Mouse (Mus musculus) cerebellum, adult 11 months (tissue): ENCODE measurements around the gene Nav3.

Source experiments
- DNase-seq: peaks from one replicate; pipeline ENCODE4 v3.0.0; 2022

The Nav3 gene

GRCm38 (mm10) chr10:110380792-110381191, 75.2 kb downstream of the Nav3 start:
- no peak for DNase-seq

- no peak for DNase-seq
Observed at GRCm38 (mm10) chr10:110372724-110373455, 83.1 kb downstream of the Nav3 start.

- DNase-seq = no peak
Observed at GRCm38 (mm10) chr10:110352148-110352547, 103.9 kb downstream of the Nav3 start.

GRCm38 (mm10) chr10:110330030-110330429, 126.0 kb downstream of the Nav3 start:
- no peak for DNase-seq

- DNase-seq = no peak
Observed at GRCm38 (mm10) chr10:110329629-110330028, 126.4 kb downstream of the Nav3 start.

DNA sequence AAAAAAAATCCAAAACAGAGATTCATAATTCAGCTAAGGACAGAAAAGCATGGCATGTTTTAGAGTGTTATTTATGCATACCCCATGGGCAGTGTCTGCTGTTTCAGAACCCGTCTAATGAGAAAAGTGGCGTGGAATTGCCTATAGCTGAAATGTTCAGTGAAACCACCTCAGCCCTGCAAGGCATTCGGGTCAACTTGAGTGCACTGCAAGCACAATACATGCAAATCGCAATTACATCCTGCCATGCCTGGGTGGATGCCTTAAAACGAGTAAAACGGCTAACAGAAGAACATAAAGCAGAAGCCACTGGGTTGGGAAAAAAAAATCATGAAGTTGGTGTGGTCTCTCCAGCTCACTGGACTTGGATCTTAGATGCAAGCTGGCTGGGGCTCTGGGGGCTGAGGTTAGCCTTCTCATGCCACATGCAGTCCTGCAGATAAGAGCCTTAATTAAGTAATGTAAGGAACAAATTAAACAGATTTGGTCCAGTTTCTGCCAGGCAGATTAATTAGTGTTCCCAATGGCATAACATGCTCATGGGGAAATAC, 133.8 kb downstream of the Nav3 start:
- no peak for DNase-seq

- DNase-seq = no peak
Observed at GRCm38 (mm10) chr10:110317275-110317674, 138.7 kb downstream of the Nav3 start.

GRCm38 (mm10) chr10:110314525-110314924, 141.5 kb downstream of the Nav3 start:
- DNase-seq = no peak

- DNase-seq = no peak
Observed at GRCm38 (mm10) chr10:110313959-110314358, 142.0 kb downstream of the Nav3 start.

DNA sequence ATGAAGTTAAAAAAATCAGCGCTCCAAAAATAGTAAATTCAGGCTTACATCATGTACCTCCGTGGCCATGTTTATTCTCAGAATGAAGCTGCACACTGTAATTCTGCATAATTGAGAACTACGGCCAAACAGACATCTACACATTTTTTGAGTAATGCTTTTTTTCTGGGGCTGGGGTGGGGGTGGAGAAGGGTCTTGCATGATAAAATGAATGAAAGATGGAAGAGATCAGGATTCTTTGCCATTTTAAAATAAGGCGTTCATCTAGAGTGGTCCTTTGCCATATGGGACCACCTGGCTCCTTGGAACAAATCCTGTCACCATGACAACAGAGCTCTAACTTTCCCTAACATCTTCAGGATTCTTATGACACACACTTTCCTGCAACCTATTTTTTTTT, 146.5 kb downstream of the Nav3 start:
- no peak for DNase-seq

- DNase-seq = peak; percentile 45
Observed at GRCm38 (mm10) chr10:110305609-110306008, 150.4 kb downstream of the Nav3 start.

DNA sequence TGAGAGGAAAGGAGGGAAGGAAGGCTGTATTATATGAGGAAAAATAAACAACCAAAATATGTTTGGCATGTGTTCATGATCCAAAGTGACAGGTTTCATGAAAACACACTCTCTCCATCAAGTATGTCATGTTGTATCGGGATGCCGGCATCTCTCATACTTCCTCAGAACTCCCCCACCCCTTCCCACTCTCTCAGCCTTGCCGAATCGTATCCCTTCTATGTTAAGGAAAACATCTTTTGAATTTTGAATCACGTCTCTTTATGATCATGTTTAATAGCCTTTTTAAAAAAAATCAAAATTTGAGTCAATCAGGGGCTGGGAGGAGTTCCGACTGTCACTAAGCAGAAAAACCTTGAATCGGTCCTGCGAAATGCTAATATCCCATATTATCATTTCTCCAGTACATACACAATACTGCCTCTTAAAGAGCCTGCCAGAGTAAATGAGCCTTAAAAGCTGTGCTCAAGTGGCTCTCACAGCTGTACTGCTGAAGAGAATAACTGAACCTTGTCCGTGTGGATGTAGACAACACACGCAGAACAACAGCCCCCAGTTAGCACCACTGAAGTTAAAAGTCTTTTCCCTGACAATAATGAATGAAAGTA, 165.9 kb downstream of the Nav3 start:
- no peak for DNase-seq

- DNase-seq = no peak
Observed at GRCm38 (mm10) chr10:110283879-110284278, 172.1 kb downstream of the Nav3 start.

DNA sequence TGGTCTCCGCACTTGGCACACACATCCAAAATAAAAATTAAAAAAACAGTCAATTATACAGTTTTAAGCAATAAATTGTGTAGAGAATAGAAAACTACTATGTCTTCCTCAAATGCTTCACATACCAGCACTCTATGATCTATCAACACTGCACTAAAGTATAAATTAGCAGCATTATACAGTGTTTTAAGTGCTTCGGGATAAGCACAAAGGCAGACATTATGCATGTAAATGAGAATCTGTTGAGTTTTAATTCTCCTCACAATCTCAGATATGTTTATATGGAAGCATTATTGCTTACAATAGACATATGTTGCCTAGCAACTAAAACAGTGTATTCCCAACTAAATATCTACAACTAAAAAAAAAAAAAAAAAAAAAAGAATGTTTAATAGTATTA, 183.2 kb downstream of the Nav3 start:
- DNase-seq = no peak

- DNase-seq = no peak
Observed at GRCm38 (mm10) chr10:110270561-110270960, 185.4 kb downstream of the Nav3 start.

- DNase-seq = no peak
Observed at GRCm38 (mm10) chr10:110242128-110242561, 213.9 kb downstream of the Nav3 start.

GRCm38 (mm10) chr10:110240667-110241066, 215.3 kb downstream of the Nav3 start:
- no peak for DNase-seq

DNA sequence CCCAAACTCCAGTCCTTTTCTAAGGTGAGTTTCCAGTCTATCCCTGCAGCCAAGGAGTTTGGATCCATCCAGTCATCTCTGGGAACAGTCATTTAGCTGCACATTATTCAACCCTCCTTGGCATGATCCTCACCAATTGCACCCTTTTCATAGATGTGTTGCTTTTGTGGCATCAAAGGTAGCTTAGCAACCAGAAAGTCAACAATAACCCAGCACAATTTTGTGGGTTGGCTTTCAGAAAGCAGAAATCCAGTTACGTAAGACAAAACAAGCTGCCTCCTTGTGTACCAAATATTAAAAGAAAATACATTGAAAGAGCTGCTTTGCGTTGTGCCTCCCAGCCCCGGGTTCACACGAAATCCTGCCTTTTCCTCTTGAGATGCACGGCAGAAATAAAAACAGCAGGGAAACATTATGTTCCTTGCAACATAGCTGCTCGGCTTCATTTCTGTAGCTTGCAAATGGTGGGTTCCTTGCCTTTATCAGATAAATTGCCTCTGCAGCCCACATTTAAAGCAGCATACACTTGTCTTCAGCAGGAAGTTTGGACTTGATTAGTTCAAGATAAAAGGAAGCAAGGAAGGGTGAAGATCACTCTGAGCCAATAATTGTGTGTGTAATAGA, 222.6 kb downstream of the Nav3 start:
- DNase-seq = no peak

DNA sequence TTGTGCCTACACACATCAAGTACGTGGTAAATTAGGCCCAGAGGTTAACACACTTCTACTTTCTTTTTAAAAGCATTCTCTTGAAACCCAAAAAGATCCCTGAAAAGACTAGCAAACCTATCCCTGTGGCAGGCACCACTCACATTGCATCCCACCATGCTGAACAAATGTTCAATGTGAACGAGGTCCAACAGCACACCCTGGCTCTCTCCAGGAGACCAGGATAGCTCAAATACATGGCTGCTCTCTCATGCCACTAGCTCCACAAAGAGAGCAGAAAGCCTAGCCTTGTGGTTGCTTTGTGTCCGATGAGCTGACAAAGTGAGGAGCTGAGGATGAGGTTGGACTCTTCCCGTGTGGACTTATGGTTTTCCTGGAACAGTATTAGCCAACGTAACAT, 249.6 kb downstream of the Nav3 start:
- peak; percentile 7 for DNase-seq

DNA sequence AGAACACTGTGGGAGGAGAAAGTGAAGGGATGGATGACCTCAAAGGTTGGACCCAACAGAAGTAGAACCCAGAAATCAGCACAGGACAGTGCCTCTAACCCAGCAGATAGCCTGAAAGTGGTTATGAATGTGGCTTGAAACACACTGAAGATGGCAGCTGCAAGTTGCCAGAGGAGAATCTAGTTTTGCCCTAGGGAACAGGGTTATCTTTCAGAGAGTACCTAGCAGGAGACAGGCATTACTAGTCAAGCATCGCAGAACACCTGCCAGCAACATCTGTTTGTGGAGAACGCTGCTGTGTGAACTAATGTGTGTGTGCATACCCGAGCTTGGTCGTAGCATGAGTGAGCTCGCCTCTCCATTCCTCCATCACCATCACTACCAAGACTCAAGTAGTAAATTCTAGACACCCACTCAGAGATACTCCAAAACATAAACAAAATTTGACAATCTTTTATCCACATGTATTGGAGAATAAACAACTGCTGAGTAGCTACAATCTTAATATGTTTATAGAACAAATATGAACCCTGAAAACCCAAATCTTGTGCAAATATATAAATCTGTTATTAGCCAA, 251.8 kb downstream of the Nav3 start:
- DNase-seq = peak; percentile 12

GRCm38 (mm10) chr10:110192881-110193280, 263.1 kb downstream of the Nav3 start:
- peak; percentile 20 for DNase-seq

DNA sequence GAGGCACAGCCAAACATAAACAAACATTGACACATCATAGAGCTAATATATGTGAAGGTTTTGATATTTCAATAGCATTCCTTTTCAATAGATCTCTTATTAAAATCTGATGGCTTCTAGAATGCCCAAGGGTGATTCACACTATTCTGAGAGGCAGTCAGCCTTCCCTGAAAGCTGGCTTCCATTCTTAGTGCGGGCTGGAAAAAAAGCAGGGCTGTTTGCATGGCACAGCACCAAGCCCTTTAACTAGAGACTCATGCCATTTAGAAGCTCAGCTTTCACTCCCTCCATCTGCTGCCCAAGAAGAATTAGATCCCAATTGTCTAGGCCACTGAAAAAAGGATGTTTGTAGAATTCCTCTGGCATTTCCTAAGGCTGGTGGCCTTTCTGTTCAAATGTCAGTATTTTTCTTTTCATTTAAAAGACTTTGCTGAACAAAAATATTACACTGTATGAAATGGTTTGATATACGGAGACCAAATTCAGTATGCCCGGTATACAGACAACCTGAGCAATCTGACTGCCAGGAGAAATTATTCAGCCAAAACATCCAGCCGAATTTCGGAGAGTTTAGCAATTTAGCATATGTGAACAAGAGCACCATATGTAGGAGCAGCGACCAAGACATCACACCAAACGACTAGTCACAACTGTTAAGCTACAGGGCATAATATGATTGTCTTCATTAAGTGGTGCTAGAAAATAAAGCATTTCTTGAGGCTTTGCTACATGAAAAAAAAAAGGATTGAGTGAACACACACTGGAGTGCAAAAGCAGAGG, 263.8 kb downstream of the Nav3 start:
- peak; percentile 68 for DNase-seq

GRCm38 (mm10) chr10:110186242-110186641, 269.8 kb downstream of the Nav3 start:
- no peak for DNase-seq
